Mouse (Mus musculus): ENCODE results near the gene Mbtd1. TPM values are rescaled to one million over a fixed set of nuclear protein-coding genes. Genes with fewer than 3 reads are reported as not detected.

Gene Mbtd1
- polyA plus RNA-seq (2016; fragmentation: Nextera tagmentation; extraction: Ambion mirVana) = 42.0 and 44.6 TPM in 2 replicates

GRCm38 (mm10) chr11:93885572-93886410 lies at the start of gene Mbtd1, which contains the start of gene Utp18:
Mbtd1 (plus strand) TSS chr11:93885852.
Utp18 (minus strand) TSS chr11:93885766.
- DNase-seq (ENCODE audit: low spot score) = peak; percentile 99
- peak within 1 kb of the TSS; percentile 98 for H3K27ac ChIP-seq (replicated peaks)
- H3K9me3 ChIP-seq = no peaks in the 10 kb centered on the region
- H3K27me3 ChIP-seq (replicated peaks; ENCODE audit: low read depth, poor library complexity, severe bottlenecking) = no peaks in the 10 kb centered on the region
- peaks cover 22% of the 10 kb centered on the region for H3K4me1 ChIP-seq
- peak within 1 kb of the TSS; percentile 98 for H3K4me3 ChIP-seq
- H3K36me3 ChIP-seq (replicated peaks) = peaks cover 49% of the 10 kb centered on the region
- under 1% methylated on average over 83 of the region's 83 CpGs for WGBS

- no peak for DNase-seq (ENCODE audit: low spot score)
- Histone ChIP-seq H3K4me1 (0 out of 2 replicates have a peak, but pooled peaks cover 2% of the 10 kb centered on the region), H3K36me3 (replicated peaks) (no peaks in the 10 kb centered on the region), H3K4me3 (no peak overlapping the region), H3K9me3 (no peaks in the 10 kb centered on the region), H3K27me3 (replicated peaks; ENCODE audit: low read depth, poor library complexity, severe bottlenecking) (no peaks in the 10 kb centered on the region), H3K27ac (replicated peaks) (no peak overlapping the region)
- WGBS = 17% methylated on average over 2 of the region's 2 CpGs
Measured at GRCm38 (mm10) chr11:93847342-93847741, 38.3 kb upstream of the Mbtd1 start.

- Histone ChIP-seq H3K4me1 (0 out of 2 replicates have a peak, but pooled peaks cover 2% of the 10 kb centered on the region), H3K9me3 (no peaks in the 10 kb centered on the region), H3K27ac (replicated peaks) (no peak overlapping the region), H3K4me3 (no peak overlapping the region), H3K36me3 (replicated peaks) (no peaks in the 10 kb centered on the region), H3K27me3 (replicated peaks; ENCODE audit: low read depth, poor library complexity, severe bottlenecking) (no peaks in the 10 kb centered on the region)
- 95% methylated on average over 3 of the region's 3 CpGs for WGBS
- DNase-seq (ENCODE audit: low spot score) = no peak
Measured at GRCm38 (mm10) chr11:93852546-93852945, 33.1 kb upstream of the Mbtd1 start.

GRCm38 (mm10) chr11:93856284-93856955 lies 29.2 kb upstream of the Mbtd1 start:
- H3K4me3 ChIP-seq = no peak overlapping the region
- no peaks in the 10 kb centered on the region for H3K27me3 ChIP-seq (replicated peaks; ENCODE audit: low read depth, poor library complexity, severe bottlenecking)
- DNase-seq (ENCODE audit: low spot score) = peak; percentile 78
- peaks cover 25% of the 10 kb centered on the region for H3K36me3 ChIP-seq (replicated peaks)
- 9% methylated on average over 6 of the region's 6 CpGs for WGBS
- H3K27ac ChIP-seq (replicated peaks) = no peak overlapping the region
- H3K4me1 ChIP-seq = no peaks in the 10 kb centered on the region
- H3K9me3 ChIP-seq = no peaks in the 10 kb centered on the region

GRCm38 (mm10) chr11:93860540-93861172 lies 25.0 kb upstream of the Mbtd1 start:
- Histone ChIP-seq H3K4me1 (no peaks in the 10 kb centered on the region), H3K36me3 (replicated peaks) (peaks cover 60% of the 10 kb centered on the region), H3K4me3 (no peak overlapping the region), H3K9me3 (no peaks in the 10 kb centered on the region), H3K27ac (replicated peaks) (no peak overlapping the region), H3K27me3 (replicated peaks; ENCODE audit: low read depth, poor library complexity, severe bottlenecking) (no peaks in the 10 kb centered on the region)
- no peak for DNase-seq (ENCODE audit: low spot score)
- WGBS = 98% methylated on average over 1 of the region's 1 CpGs

GRCm38 (mm10) chr11:93861193-93861592 lies 24.5 kb upstream of the Mbtd1 start:
- Histone ChIP-seq H3K4me3 (no peak overlapping the region), H3K36me3 (replicated peaks) (peaks cover 66% of the 10 kb centered on the region), H3K27ac (replicated peaks) (no peak overlapping the region), H3K27me3 (replicated peaks; ENCODE audit: low read depth, poor library complexity, severe bottlenecking) (no peaks in the 10 kb centered on the region), H3K9me3 (no peaks in the 10 kb centered on the region), H3K4me1 (no peaks in the 10 kb centered on the region)
- 89% methylated on average over 2 of the region's 2 CpGs for WGBS
- DNase-seq (ENCODE audit: low spot score) = no peak

GRCm38 (mm10) chr11:93862045-93862623 lies 23.5 kb upstream of the Mbtd1 start:
- WGBS = 92% methylated on average over 4 of the region's 4 CpGs
- no peak for DNase-seq (ENCODE audit: low spot score)
- H3K4me3 ChIP-seq = no peak overlapping the region
- no peaks in the 10 kb centered on the region for H3K9me3 ChIP-seq
- H3K36me3 ChIP-seq (replicated peaks) = peaks cover 75% of the 10 kb centered on the region
- H3K4me1 ChIP-seq = no peaks in the 10 kb centered on the region
- no peak overlapping the region for H3K27ac ChIP-seq (replicated peaks)
- no peaks in the 10 kb centered on the region for H3K27me3 ChIP-seq (replicated peaks; ENCODE audit: low read depth, poor library complexity, severe bottlenecking)

- no peaks in the 10 kb centered on the region for H3K9me3 ChIP-seq
- H3K36me3 ChIP-seq (replicated peaks) = peaks cover 80% of the 10 kb centered on the region
- no peak overlapping the region for H3K27ac ChIP-seq (replicated peaks)
- 83% methylated on average over 1 of the region's 1 CpGs for WGBS
- H3K4me1 ChIP-seq = no peaks in the 10 kb centered on the region
- no peak for DNase-seq (ENCODE audit: low spot score)
- no peaks in the 10 kb centered on the region for H3K27me3 ChIP-seq (replicated peaks; ENCODE audit: low read depth, poor library complexity, severe bottlenecking)
- H3K4me3 ChIP-seq = no peak overlapping the region
Measured at GRCm38 (mm10) chr11:93862638-93863037, 23.0 kb upstream of the Mbtd1 start.

GRCm38 (mm10) chr11:93884068-93884467 lies 1.6 kb upstream of the Mbtd1 start:
- Histone ChIP-seq H3K4me3 (peak overlapping the region; percentile 98), H3K4me1 (peaks cover 22% of the 10 kb centered on the region), H3K27ac (replicated peaks) (no peak overlapping the region), H3K27me3 (replicated peaks; ENCODE audit: low read depth, poor library complexity, severe bottlenecking) (no peaks in the 10 kb centered on the region), H3K36me3 (replicated peaks) (peaks cover 51% of the 10 kb centered on the region), H3K9me3 (no peaks in the 10 kb centered on the region)
- no peak for DNase-seq (ENCODE audit: low spot score)
- 97% methylated on average over 4 of the region's 4 CpGs for WGBS

GRCm38 (mm10) chr11:93884901-93885571 lies 616 bp upstream of the Mbtd1 start:
- H3K9me3 ChIP-seq = no peaks in the 10 kb centered on the region
- DNase-seq (ENCODE audit: low spot score) = peak; percentile 79
- H3K27me3 ChIP-seq (replicated peaks; ENCODE audit: low read depth, poor library complexity, severe bottlenecking) = no peaks in the 10 kb centered on the region
- under 1% methylated on average over 81 of the region's 81 CpGs for WGBS
- H3K27ac ChIP-seq (replicated peaks) = peak overlapping the region; percentile 98
- peaks cover 22% of the 10 kb centered on the region for H3K4me1 ChIP-seq
- H3K36me3 ChIP-seq (replicated peaks) = peaks cover 51% of the 10 kb centered on the region
- peak overlapping the region; percentile 98 for H3K4me3 ChIP-seq

- peak; percentile 69 for DNase-seq (ENCODE audit: low spot score)
- H3K4me1 ChIP-seq = peaks cover 22% of the 10 kb centered on the region
- H3K36me3 ChIP-seq (replicated peaks) = peaks cover 49% of the 10 kb centered on the region
- no peaks in the 10 kb centered on the region for H3K27me3 ChIP-seq (replicated peaks; ENCODE audit: low read depth, poor library complexity, severe bottlenecking)
- peak overlapping the region; percentile 98 for H3K27ac ChIP-seq (replicated peaks)
- peak overlapping the region; percentile 98 for H3K4me3 ChIP-seq
- WGBS = under 1% methylated on average over 34 of the region's 34 CpGs
- no peaks in the 10 kb centered on the region for H3K9me3 ChIP-seq
Measured at GRCm38 (mm10) chr11:93886411-93887079, 893 bp downstream of the Mbtd1 start.
